13 mouse cellular contexts compared by ENCODE assay signal in the genomic region with DNA sequence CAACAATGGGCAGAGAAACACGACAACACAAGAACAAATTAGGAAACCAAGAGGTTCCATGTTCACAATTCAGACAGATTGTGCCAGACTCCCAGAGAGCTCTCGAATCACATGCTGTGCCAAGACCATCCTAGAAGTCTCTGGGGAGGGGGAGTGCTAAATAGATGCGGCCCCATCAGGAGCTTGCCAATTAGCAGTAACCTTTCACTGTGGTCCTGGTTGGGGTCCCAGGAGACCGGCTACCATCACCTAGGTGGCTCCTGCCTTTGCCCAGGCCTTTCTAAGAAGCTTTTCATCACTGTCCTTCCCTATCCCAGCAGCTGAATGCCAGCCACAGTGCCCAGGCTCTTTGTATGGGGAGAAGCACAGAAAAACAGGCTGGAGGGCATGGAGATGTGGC. TPM values are rescaled to one million over a fixed set of nuclear protein-coding genes. Genes with fewer than 3 reads are reported as not detected.
DNase-seq lines count a peak whose midpoint lies in the region; ATAC-seq lines count a peak whose summit lies in the region.
"Had no signal": no experiment of that assay in that cellular context is flagged by ENCODE, and none has a peak within 500 bp of the region (broad histone marks: within the 10 kb centered on the region; RNA-seq: fewer than 3 reads in every experiment).

No protein-coding gene starts in this region.

- no peaks in the 10 kb centered on the region for H3K9me3 ChIP-seq in heart, embryonic 14.5 days (ENCODE audit: control insufficient read depth, low read length)
- no peaks in the 10 kb centered on the region for H3K9me3 ChIP-seq in embryonic facial prominence, embryonic 12.5 days
- H3K9me3 ChIP-seq in hindbrain, embryonic 11.5 days (ENCODE audit: control insufficient read depth, low read length) = no peaks in the 10 kb centered on the region
- no peaks in the 10 kb centered on the region for H3K9me3 ChIP-seq in midbrain, embryonic 13.5 days
- H3K9me3 ChIP-seq: embryonic facial prominence, embryonic 15.5 days had no signal

- intact Hi-C loops in heart, postnatal 14 days (cut with DNase I) = no loop called here

- DNase-seq in heart, postnatal 14 days = no peak
- no peak for DNase-seq in hindbrain, embryonic 11.5 days (ENCODE audit: low spot score)
- no peak for DNase-seq in adipocyte (ENCODE audit: low spot score)
- no peak for DNase-seq in testis, postnatal 10 days (ENCODE audit: low spot score)

- H3K9ac ChIP-seq in heart, embryonic 14.5 days (ENCODE audit: low read length) = peak overlapping the region; percentile 55; the same call in 1 of the 2 replicates
- peak overlapping the region; percentile 11; the same call in 1 of the 2 replicates for H3K9ac ChIP-seq in embryonic facial prominence, embryonic 12.5 days
- no peak overlapping the region for H3K9ac ChIP-seq in hindbrain, embryonic 11.5 days (ENCODE audit: low read depth, low read length)
- H3K9ac ChIP-seq in midbrain, embryonic 13.5 days (replicated peaks) = peak overlapping the region; percentile 55

- ATAC-seq in heart, embryonic 14.5 days (ENCODE audit: insufficient number of reproducible peaks, insufficient read depth, low FRiP score, low read depth) = no peak
- no peak for ATAC-seq in embryonic facial prominence, embryonic 12.5 days (ENCODE audit: insufficient number of reproducible peaks, insufficient read depth, low FRiP score, low TSS enrichment)
- no peak for ATAC-seq in hindbrain, embryonic 11.5 days (ENCODE audit: low FRiP score)
- ATAC-seq in midbrain, embryonic 13.5 days = 0 out of 2 replicates have a peak, but pooled peaks have one; percentile 6
- ATAC-seq in erythroid progenitor cell, adult 5-6 weeks (replicated peaks; ENCODE audit: low FRiP score, poor library complexity, severe bottlenecking) = no peak
- ATAC-seq: CD4-positive, CD25-positive, alpha-beta regulatory T cell, adult 4 months had no signal

- H3K27me3 ChIP-seq in heart, embryonic 14.5 days (ENCODE audit: control insufficient read depth, insufficient read depth, low read length) = no peaks in the 10 kb centered on the region
- H3K27me3 ChIP-seq in embryonic facial prominence, embryonic 12.5 days = no peaks in the 10 kb centered on the region
- no peaks in the 10 kb centered on the region for H3K27me3 ChIP-seq in hindbrain, embryonic 11.5 days (ENCODE audit: control insufficient read depth, insufficient read depth, low read length)
- peaks cover 3% of the 10 kb centered on the region; the same call in 1 of the 2 replicates for H3K27me3 ChIP-seq in midbrain, embryonic 13.5 days

- WGBS in heart, embryonic 14.5 days = 59% methylated on average over 4 of the region's 4 CpGs
- 48% methylated on average over 4 of the region's 4 CpGs for WGBS in embryonic facial prominence, embryonic 12.5 days
- WGBS in hindbrain, embryonic 11.5 days = 40% methylated on average over 4 of the region's 4 CpGs
- 34% methylated on average over 4 of the region's 4 CpGs for WGBS in midbrain, embryonic 13.5 days

- H3K36me3 ChIP-seq in heart, embryonic 14.5 days (ENCODE audit: control insufficient read depth, insufficient read depth, low read length) = no peaks in the 10 kb centered on the region
- H3K36me3 ChIP-seq in embryonic facial prominence, embryonic 12.5 days = no peaks in the 10 kb centered on the region
- no peaks in the 10 kb centered on the region for H3K36me3 ChIP-seq in hindbrain, embryonic 11.5 days (ENCODE audit: control insufficient read depth, insufficient read depth, low read length)
- no peaks in the 10 kb centered on the region for H3K36me3 ChIP-seq in midbrain, embryonic 13.5 days
- H3K36me3 ChIP-seq: embryonic facial prominence, embryonic 15.5 days had no signal

- peak overlapping the region; percentile 48; the same call in 1 of the 2 replicates for H3K4me2 ChIP-seq in heart, embryonic 14.5 days (ENCODE audit: low read length)
- H3K4me2 ChIP-seq in embryonic facial prominence, embryonic 12.5 days (replicated peaks) = no peak overlapping the region
- H3K4me2 ChIP-seq in hindbrain, embryonic 11.5 days (replicated peaks; ENCODE audit: low read depth, low read length) = no peak overlapping the region
- peak overlapping the region; percentile 32; the same call in 1 of the 2 replicates for H3K4me2 ChIP-seq in midbrain, embryonic 13.5 days (replicated peaks)

- H3K4me1 ChIP-seq in heart, embryonic 14.5 days (ENCODE audit: control insufficient read depth in 2 of 2, insufficient read depth in 2 of 2, low read length in 2 of 2) = peaks cover 16 to 37% of the 10 kb centered on the region in 2 experiments
- peaks cover 16% of the 10 kb centered on the region for H3K4me1 ChIP-seq in embryonic facial prominence, embryonic 12.5 days
- peaks cover 9% of the 10 kb centered on the region for H3K4me1 ChIP-seq in hindbrain, embryonic 11.5 days (replicated peaks; ENCODE audit: control insufficient read depth, insufficient read depth, low read length)
- peaks cover 43% of the 10 kb centered on the region for H3K4me1 ChIP-seq in midbrain, embryonic 13.5 days (replicated peaks)

- 0 out of 4 replicates have a peak overlapping the region, but pooled peaks of 1 of the 2 experiments have one; percentile 29 for H3K27ac ChIP-seq in heart, embryonic 14.5 days (replicated peaks in 1 of 2; ENCODE audit: control insufficient read depth in 1 of 2, insufficient read depth in 1 of 2, low read depth in 2 of 2, low read length in 2 of 2)
- no peak overlapping the region; the same call in 1 of the 2 replicates for H3K27ac ChIP-seq in embryonic facial prominence, embryonic 12.5 days
- peak overlapping the region; percentile 49 for H3K27ac ChIP-seq in hindbrain, embryonic 11.5 days (ENCODE audit: low read depth, low read length)
- peak overlapping the region; percentile 93 for H3K27ac ChIP-seq in midbrain, embryonic 13.5 days
- H3K27ac ChIP-seq: embryonic facial prominence, embryonic 15.5 days; macrophage had no signal

- no peak overlapping the region for H3K4me3 ChIP-seq in heart, embryonic 14.5 days (ENCODE audit: control insufficient read depth in 1 of 2, insufficient read depth in 1 of 2, low read depth in 1 of 2, low read length in 2 of 2)
- H3K4me3 ChIP-seq in embryonic facial prominence, embryonic 12.5 days = no peak overlapping the region
- H3K4me3 ChIP-seq in hindbrain, embryonic 11.5 days (ENCODE audit: low read depth, low read length) = no peak overlapping the region
- no peak overlapping the region for H3K4me3 ChIP-seq in midbrain, embryonic 13.5 days (replicated peaks)
- H3K4me3 ChIP-seq: embryonic facial prominence, embryonic 15.5 days had no signal

RNA-seq across cellular contexts. Expression of gene 4930404H24Rik, which starts 8.5 kb away (rescaled TPM):
- not detected in 2 replicates for polyA plus RNA-seq in heart, embryonic 14.5 days (2014; fragmentation: Nextera tagmentation; extraction: Ambion mirVana)
- not detected for total RNA-seq in heart, postnatal 14 days (2021)
- polyA plus RNA-seq in embryonic facial prominence, embryonic 12.5 days (2016; fragmentation: Nextera tagmentation; extraction: Ambion mirVana) = not detected in 2 replicates
- not detected in 2 replicates for polyA plus RNA-seq in hindbrain, embryonic 11.5 days (2014; fragmentation: Nextera tagmentation; extraction: Ambion mirVana)
- polyA plus RNA-seq in midbrain, embryonic 13.5 days (2015; fragmentation: Nextera tagmentation; extraction: Ambion mirVana) = not detected in 2 replicates
- total RNA-seq in erythroid progenitor cell, adult 5-6 weeks (2015; ENCODE audit: low replicate concordance) = not detected in 2 replicates
- not detected in 2 replicates for total RNA-seq in erythroid progenitor cell, adult 5-6 weeks (2017; ENCODE audit: low replicate concordance)
- total RNA-seq: gastrocnemius, postnatal 14 days; left cerebral cortex, postnatal 36 days had no signal
- polyA plus RNA-seq: CD4-positive, CD25-positive, alpha-beta regulatory T cell, adult 4 months; embryonic facial prominence, embryonic 15.5 days; macrophage had no signal

RNA-seq across cellular contexts. Expression of gene Nol4l, which starts 45.7 kb away (rescaled TPM):
- polyA plus RNA-seq in heart, embryonic 14.5 days (2014; fragmentation: Nextera tagmentation; extraction: Ambion mirVana) = 10.0 and 12.6 TPM in 2 replicates
- total RNA-seq in heart, postnatal 14 days (2021) = 1 to 10 TPM; 6.2 to 6.4 TPM
- polyA plus RNA-seq in embryonic facial prominence, embryonic 12.5 days (2016; fragmentation: Nextera tagmentation; extraction: Ambion mirVana) = 19.4 and 22.3 TPM in 2 replicates
- 26.0 and 26.7 TPM in 2 replicates for polyA plus RNA-seq in hindbrain, embryonic 11.5 days (2014; fragmentation: Nextera tagmentation; extraction: Ambion mirVana)
- 41.9 and 43.9 TPM in 2 replicates for polyA plus RNA-seq in midbrain, embryonic 13.5 days (2015; fragmentation: Nextera tagmentation; extraction: Ambion mirVana)
- 5.0 and 5.8 TPM in 2 replicates for total RNA-seq in erythroid progenitor cell, adult 5-6 weeks (2015; ENCODE audit: low replicate concordance)
- 2.7 and 5.8 TPM in 2 replicates for total RNA-seq in erythroid progenitor cell, adult 5-6 weeks (2017; ENCODE audit: low replicate concordance)

Comparison
In these comparisons a context has a peak if more than half of its experiments do, and no peak if none do; other contexts are left out.
1. H3K4me2 ChIP-seq: peak in heart, embryonic 14.5 days (single experiment) and midbrain, embryonic 13.5 days (single experiment); none in embryonic facial prominence, embryonic 12.5 days (single experiment) and hindbrain, embryonic 11.5 days (single experiment).